Mouse (Mus musculus) brain, embryonic 14.5 days (tissue): ENCODE data around the gene Psmb3. TPM values are rescaled to one million over a fixed set of nuclear protein-coding genes. Genes with fewer than 3 reads are reported as not detected.
"Not testable (repeated sequence)": the region's sequence is repeated elsewhere in the genome, so short reads cannot be mapped to it uniquely, and the experiment has no call there.

Source experiments
- DNase-seq: peaks from one replicate; pipeline ENCODE4 v3.0.0-alpha.2; 2011; ENCODE audit warnings: low read depth
- CTCF ChIP-seq: fragments of 200-500 bp; IDR thresholded peaks from 2 replicates; pipeline ENCODE4 v1.5.1; 2012; ENCODE audit warnings: inconsistent platforms, mild to moderate bottlenecking, moderate library complexity, borderline replicate concordance; ENCODE audit not compliant: insufficient read depth, insufficient read length; ENCODE audit errors: extremely low read depth
- POLR2A ChIP-seq: fragments of 200-500 bp; IDR thresholded peaks from 2 replicates; pipeline ENCODE4 v1.6.1; 2012; ENCODE audit warnings: mild to moderate bottlenecking, inconsistent platforms, borderline replicate concordance; ENCODE audit not compliant: poor library complexity, insufficient read depth, insufficient read length, severe bottlenecking; ENCODE audit errors: extremely low read depth
- polyA plus RNA-seq: library from polyadenylated mRNA; depleted of rRNA; stranded (reverse); fragments of >200 nt; gene quantifications from 2 replicates; pipeline ENCODE4 v1.2.3, GENCODE M21; 2012

The Psmb3 gene
- polyA plus RNA-seq, 1 experiment, result 356 TPM

DNA sequence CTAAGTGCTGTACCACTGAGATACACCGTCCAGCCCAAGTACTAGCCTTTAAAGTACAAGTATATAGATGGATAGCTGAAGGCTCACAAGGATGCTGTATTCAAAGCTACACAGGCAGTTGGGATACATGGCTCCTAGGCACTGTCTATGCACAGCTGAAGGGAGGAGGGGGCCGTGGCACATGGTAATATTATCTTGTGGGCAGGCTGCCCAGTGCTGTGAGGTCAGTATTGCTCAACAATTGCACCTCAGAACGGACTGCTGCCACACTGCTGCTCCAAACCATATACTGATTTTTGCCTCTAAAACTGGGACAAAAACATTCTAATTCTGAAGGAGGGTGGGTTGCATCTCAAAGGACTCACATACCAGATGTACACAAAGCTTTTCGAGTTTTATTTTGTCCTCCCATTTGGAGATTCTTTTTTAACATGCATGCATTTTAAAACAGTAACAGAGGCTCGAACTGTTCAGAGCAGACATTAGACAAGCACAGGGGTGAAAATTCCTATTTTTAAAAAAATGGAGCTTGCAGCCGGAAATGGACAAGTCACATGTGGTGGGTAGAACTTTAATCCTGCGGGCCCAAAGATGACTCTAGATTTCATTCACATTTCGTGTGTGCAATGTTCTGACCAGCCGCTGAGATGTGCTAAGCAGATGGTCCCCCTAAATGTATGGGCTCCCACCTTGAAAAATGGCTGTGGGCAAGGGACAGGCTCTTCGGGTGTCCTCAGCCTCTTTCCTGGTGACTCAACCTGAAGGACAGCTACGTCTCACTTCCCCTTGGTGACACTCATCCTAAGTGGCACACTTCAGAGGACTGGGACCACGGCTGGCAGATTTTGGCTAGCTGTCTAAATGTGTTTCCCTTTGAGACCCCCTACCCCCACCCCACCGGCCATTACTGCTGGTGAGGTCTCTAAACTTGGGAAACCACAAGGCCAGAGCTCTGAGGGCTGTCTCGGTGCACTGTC lies 11.9 kb downstream of the Psmb3 start:
- no peak for TF ChIP-seq POLR2A
- no peak for TF ChIP-seq CTCF
- peak; percentile 5 for DNase-seq

DNA sequence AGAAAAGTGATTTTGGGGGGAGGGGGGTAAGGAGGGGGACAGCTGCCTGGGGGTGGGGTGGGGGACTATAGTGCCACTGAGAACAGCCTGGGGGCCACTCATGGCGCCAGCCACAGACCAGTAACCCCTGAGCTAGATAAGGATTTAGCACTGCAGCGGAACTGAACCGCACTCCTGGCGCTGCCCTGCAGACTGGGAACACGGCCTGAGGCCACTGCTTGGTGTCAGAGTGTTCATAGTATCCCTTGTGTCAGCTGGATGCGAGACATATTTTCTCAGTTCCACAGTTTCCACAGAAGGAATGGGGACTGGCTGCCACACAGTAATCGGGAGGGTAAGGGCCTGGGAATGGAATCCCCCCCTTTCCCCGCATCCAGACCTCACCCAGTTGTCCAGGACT lies 12.8 kb downstream of the Psmb3 start:
- TF ChIP-seq POLR2A (no peak), CTCF (no peak)
- DNase-seq, result no peak

- DNase-seq, result no peak
- no peak for TF ChIP-seq POLR2A
- no peak for TF ChIP-seq CTCF
Measured at GRCm38 (mm10) chr11:97717369-97718280, 14.4 kb downstream of the Psmb3 start.

DNA sequence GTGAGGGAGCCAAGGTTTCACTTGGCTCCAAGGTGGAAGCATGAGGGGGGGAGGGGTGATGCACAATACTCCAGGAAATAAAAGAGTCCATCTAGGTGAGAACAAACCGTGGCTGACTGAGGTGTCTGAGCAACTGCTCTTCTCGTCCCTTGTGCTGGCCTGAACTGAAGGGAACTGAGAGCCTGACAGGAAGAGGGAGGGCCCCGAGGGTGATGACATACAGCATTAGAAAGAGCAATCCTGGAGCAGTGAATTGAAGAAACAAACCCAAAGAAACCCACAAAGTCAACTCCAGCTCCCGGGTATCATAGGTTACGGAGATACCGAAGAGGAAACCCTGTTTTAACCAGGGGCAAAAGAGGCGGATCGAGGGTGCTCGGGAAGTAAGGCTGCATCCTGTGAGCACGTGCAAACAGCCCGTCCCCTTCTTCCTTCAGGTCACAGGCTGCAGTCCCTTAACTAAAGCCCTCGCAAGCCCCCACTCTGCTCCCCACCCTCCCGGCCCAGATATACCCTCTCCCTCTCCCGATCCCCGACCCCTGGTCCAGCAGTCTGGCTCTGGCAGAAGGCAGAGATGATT lies 15.2 kb downstream of the Psmb3 start:
- no peak for DNase-seq
- TF ChIP-seq CTCF (no peak), POLR2A (no peak)

- TF ChIP-seq CTCF (no peak), POLR2A (no peak)
Measured at GRCm38 (mm10) chr11:97719041-97719440, 15.8 kb downstream of the Psmb3 start.

GRCm38 (mm10) chr11:97721338-97721737 lies 18.1 kb downstream of the Psmb3 start:
- DNase-seq, result no peak

More at GRCm38 (mm10) chr11:97719041-97719440, 15.8 kb downstream of the Psmb3 start:
- no peak for DNase-seq

DNA sequence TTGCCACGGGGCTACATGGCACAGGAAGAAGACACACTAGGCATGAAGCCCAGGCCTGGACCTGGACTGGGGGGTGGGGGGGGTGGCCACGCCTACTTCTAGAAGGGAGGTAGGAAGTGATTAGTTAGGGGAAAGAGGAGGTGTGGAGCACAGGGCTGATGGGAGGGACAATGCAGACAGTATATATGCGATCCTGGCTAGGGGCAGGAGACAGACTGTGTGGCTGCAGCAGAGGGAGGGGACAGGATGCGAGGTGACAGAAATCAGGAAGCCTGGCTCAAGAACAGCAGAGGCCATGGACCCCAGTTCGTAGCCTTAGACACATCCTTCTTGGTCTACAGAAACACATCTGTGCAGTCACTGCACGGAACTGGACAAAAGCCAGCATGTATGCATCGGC lies 20.5 kb downstream of the Psmb3 start:
- TF ChIP-seq CTCF (no peak), POLR2A (no peak)

More at GRCm38 (mm10) chr11:97721338-97721737, 18.1 kb downstream of the Psmb3 start:
- TF ChIP-seq CTCF (no peak), POLR2A (no peak)

GRCm38 (mm10) chr11:97728311-97728710 lies 25.1 kb downstream of the Psmb3 start:
- TF ChIP-seq POLR2A (no peak), CTCF (no peak)
- DNase-seq, result no peak

More for the DNA sequence above, 20.5 kb downstream of the Psmb3 start:
- no peak for DNase-seq

- no peak for DNase-seq
- TF ChIP-seq POLR2A, result no peak
- no peak for TF ChIP-seq CTCF
Measured at GRCm38 (mm10) chr11:97728730-97729129, 25.5 kb downstream of the Psmb3 start.

DNA sequence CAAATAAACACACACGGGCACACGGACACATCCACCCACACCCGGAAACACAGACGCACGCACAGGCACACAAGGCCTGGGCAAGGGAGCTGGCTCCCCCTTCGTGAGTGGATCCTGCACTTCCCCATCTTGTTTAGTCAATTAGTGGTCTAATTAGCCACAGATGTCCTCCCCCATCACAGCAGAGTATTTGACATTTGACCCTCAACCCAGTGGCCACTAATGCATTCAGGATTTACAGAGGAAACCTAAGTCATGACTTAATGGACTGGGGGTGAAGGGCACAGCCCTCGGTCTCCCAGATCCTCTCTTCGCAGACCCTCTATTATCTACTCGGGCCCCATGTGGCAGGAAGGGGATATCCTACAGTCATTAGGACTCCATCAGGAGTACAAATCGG lies 30.5 kb downstream of the Psmb3 start:
- DNase-seq, result peak; percentile 13
- TF ChIP-seq POLR2A (no peak), CTCF (no peak)

GRCm38 (mm10) chr11:97734810-97735209 lies 31.6 kb downstream of the Psmb3 start:
- not testable (repeated sequence) for DNase-seq
